Mouse (Mus musculus) layer of hippocampus, adult 8-10 months (tissue): ENCODE data around the gene Ppp1r14c. TPM values are rescaled to one million over a fixed set of nuclear protein-coding genes. Genes with fewer than 3 reads are reported as not detected.
A peak's percentile ranks its signal among the peaks of the same experiment; 100 is the strongest.
"Not testable (repeated sequence)": the region's sequence is repeated elsewhere in the genome, so short reads cannot be mapped to it uniquely, and the experiment has no call there.

ENCODE experiments used
- DNase-seq, 2 experiments: peaks; one replicate each; pipeline ENCODE4 v3.0.0; 2022; ENCODE audit warnings: low spot score in 2 of 2
- total RNA-seq, 4 experiments: library from RNA; stranded (reverse); gene quantifications; 2 replicates each; pipeline ENCODE4 v1.2.4; 2022

The Ppp1r14c gene
- total RNA-seq, 4 experiments from 2014 or later, result 16.8 to 18.5 (median 17.7) TPM

DNA sequence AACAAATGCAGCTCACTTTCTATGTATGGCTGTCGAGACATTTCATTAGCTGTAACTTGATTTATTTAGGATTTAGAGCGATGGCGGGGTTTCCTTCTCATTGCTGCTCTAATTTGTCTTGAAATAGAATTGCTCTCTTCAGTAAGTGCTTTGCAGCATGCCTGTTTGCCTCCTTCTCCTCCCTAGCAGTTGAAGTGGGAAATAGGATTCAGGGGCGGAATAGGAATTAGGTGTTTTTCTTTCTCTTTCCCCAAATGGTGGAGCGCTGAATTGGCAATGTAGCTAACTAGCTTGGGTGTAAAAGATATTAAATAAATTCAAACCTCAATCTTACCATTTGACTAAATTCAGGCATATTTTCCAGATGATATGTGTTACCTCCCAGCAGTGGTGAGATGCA, 32.2 kb downstream of the Ppp1r14c start:
- no peak for DNase-seq

DNA sequence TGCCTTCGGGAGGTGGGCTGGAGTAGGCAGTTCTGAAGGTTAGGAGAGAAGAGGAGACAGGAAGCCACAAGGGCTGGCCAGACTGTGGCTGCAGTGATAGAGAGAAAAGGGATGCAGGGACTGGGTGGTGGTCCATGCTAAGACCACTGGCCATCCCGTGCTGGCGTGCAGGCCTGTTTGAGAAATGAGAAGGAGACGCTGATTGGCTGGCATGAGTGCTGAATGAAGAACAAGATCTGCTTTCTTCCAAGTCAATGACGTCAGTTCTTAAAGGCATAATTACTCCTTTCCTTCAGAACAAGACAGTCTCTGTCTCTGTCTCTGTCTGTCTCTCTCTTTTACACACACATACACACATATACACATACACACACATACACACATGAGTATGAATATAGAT, 36.4 kb downstream of the Ppp1r14c start:
- DNase-seq, result no peak

DNA sequence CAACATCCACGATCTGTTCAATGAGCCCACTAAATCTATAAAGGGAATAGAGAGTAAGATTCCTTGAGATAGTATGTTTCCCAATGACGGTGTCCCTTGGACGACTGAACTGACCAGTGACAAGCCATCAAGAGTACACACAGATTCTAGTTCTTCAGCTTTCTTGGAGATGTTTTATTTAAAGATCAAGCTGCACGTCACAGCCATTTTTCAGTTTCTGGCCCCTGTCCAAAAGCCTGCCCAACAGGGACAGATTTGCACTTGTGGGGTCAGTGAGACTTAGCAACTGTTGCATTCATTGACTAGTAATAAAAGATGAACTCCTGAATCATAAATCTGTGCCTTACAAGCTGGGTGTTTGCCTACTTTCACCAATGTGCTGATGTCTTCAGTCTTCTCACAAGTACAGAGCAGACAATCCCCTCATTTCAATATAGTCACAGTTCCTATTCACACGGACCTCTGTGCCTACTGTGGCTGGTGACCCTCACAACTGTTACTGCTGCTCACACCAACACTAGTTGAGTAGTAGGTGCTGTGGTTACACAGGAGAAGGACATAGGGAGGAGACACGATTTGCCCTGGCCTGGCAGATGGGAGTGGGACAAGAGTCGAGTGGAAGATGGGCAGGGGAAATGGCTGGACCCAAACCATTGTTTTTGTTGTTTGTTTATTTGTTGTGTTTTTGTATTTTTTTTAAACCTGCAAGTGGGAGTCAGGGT, 37.7 kb downstream of the Ppp1r14c start:
- DNase-seq, result no peak

DNA sequence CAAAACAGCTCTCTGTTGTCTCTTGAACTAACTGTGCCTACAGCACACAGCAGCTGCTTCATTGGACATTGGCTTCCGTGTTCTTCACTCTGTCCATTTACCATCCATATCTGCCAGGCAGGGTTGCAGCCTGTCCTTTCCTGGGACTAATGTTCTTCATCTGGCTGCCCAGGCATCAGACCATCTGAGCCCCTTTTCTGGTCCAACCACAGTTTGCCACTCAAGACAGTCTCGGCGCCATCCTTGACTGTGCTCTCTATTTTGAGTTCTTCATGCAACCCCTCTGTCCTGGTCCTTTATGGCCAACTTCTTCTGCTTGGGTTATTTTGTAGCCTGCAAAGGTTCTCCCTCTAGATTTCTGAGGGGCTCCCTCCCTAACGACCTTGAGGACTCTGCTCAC, 38.5 kb downstream of the Ppp1r14c start:
- no peak for DNase-seq

DNA sequence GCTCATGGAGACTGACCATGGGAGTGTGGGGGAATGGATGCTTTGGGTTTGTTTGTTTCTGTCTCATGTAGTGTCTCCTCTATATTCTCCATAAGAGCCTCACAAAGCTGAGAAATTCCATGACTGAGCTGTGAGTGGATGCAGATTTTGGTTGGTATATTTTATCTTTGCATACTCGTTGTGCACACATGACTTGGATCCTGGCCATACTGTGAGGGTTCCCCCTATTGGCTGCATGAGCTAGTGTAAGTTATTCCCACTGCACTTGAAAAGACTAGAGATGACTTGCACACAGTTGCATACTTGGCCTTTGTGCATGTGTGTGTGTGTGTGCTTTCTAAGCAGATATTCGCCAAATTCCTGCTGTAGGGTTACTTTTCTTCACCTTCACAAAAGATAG, 40.4 kb downstream of the Ppp1r14c start:
- DNase-seq, result no peak

DNA sequence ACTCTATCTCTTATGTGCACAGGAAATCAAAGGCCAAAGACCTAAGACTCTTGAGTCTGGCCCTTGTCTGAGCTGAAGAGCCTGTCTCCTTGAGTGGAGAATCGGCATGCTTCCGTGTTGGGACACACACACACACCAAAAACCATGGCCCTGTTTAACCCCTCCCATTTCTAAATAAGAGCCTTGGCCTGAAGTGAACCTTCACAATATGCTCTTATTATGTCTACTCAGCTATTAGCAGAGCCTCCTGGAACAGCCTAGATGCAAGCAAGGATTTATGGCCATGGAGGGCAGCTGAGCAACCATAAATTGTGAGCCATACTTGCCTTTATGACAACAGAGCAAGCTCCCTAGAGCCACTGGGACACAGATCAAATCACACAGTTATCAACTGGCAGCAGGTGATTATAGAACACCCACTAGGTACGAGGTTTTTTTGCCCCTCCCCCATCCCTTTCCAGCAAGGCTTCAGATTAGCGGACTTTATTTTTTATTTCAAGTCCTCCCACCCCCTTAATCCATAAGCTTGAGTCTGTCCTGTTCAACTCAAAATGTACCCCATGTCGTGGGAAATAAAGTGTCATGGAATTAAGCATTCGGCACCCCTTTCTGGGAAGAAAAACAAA, 42.3 kb downstream of the Ppp1r14c start:
- DNase-seq, result no peak

DNA sequence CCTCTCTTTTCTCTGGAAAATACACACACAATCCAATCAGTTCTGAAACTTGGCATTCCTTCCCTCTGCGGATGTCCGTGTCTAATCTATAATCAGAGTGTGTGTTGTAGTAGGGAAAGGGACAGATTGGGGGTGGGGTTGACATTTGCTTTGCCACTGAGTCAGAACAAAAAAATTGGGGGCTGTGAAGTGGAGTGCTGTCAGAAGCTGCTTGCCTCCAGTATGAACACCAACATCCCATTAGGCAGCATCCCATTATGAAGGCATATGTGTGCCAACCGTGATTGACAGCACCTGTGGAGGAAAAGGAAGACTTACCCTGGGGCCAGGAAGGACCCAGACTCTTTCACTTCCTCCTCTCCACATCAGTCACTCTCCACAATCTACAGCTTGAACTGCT, 42.8 kb downstream of the Ppp1r14c start:
- DNase-seq, result no peak

DNA sequence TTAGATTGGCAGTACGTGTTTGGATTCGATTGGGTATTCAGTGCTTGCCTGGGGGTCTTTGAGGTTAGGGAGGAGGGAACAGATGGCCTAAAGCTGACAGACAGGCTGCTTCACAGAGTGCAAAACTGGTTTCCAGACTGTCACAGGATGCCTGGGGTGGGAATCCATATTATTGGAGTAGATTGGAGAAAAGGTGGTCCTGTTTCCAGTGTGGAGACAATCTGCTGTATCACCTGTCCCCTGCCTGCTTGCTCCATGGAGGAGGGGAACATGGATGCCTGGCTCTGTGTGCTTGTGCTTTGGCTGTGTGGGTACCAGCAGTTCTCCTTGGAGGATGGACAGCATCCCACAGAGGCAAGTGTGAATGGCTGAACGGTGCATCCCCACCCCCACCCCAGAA, 45.4 kb downstream of the Ppp1r14c start:
- no peak for DNase-seq

DNA sequence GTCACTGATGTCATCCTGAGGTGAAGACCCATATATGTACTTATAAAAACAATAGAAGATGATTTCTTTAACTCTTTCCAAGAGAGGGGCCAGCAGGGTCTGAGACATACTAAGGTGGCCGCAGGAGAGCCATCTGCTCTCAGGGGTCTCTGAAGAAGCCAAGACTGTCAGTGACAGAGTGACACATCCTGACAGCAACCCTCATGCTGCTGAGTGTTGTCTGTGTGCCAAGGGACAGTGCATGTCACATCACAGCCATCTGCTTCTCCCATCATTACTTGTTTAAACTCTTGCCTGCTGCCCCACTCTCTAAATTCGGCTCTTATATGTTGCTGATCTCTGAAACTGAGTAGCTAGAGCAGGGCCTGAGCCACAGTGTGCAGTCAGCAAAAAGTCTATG, 45.8 kb downstream of the Ppp1r14c start:
- no peak for DNase-seq

DNA sequence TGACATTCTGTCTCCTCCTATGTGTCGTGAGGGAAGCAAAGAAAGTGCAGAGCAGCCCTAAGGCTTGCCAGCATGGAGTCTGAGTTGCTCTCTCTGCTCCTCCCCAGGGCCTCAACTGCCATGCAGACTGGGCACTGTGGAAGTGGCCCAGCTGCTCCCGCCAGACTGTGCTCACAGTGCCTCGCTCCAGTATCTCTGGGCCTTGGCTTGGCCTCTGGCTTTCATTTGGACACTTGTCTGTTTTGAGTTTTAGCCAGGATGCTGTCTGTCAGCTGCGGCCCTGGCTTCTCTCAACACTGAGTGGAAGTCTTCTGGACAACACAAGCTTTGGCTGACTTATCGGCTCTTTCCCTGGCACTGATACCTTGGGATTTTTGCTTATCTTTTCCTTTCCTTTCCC, 49.0 kb downstream of the Ppp1r14c start:
- DNase-seq, result no peak

DNA sequence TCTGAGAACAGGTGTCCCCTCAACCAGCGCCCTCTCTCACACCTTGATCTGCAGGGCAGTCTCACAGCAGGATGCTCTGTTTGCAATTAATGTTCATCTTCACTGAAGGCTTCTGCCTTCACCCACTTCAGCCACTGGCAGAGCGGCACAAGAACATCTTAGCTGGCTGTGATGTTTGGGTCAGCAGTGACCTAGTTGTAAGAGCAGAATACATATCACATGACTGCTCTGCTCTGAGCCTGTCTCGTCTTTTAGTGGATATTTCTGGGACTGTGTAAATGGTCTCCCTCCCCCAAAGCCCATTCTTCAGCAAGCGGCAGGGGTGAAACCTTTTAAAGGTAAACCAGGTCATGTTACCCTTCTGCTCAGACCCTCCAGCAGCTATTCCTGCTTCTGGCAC, 50.7 kb downstream of the Ppp1r14c start:
- DNase-seq, result no peak

DNA sequence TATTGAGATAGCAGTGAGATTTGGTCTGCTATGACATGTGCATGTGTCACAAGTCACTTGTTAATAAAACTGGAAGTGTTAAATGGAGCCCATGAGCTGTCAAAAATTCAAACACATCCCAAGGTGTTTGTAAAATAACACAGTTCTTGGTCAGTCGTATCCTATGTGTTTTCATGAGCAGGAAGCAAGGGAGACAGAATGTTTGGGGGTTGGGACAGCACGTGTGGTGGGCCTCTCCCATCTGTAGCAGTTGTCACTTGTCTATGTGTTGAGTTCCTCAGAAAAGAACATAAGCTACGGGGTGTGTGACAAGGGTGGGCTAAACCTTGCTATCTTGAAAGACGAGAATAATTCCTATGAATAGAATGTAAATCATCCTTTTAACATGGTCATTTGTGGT, 51.6 kb downstream of the Ppp1r14c start:
- no peak for DNase-seq

DNA sequence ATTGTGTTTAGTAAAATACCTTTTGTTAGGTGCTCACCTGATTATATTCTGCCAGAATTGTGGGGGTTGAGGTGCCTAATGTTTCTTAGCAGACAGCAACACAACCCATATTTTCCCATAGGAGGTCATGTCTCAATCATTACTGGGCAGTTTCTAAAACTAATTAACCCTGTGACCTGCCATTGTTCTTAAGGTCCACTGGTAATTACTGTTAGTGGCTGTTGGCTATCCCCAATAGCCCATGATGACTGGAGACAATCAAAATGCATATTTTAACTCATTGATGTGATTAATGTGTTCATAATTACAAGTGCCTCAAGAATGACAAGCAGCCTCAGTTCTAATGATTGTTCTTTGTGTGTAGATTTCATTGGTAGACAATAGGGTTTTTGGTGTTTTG, 58.2 kb downstream of the Ppp1r14c start:
- DNase-seq, result no peak

DNA sequence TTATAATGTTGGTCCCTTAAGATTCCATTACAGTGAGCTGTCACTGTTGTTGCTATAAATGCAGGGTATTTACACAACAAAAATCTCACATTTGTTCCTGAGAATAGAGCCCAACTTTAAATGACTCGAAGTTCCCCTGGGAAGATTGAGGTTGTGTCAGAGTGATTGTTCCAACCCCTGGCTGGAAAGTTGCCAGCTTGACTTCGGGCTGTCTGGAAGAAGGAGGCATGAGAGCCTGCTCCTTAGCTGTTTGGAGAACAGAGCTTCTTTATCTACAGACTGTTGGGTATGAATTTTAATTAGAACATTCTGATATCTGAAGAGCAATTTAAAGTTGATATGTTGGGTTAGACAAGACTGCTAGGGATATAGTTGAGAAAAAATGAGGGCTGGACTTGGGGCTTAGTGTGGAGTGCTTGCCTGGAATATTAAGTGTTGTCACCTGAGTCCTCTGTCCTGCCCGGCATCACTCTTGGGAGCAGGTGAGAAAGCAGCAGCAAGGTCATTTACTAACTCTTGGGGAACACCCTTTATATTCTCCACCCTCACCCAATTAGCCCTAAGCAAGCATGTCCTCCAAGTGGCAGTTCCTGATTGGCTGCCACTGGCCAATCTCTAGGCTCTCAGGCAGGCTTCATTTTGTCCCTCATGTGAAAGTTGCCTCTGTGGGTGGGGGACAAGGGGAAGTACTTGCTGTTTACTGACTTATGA, 62.0 kb downstream of the Ppp1r14c start:
- no peak for DNase-seq

DNA sequence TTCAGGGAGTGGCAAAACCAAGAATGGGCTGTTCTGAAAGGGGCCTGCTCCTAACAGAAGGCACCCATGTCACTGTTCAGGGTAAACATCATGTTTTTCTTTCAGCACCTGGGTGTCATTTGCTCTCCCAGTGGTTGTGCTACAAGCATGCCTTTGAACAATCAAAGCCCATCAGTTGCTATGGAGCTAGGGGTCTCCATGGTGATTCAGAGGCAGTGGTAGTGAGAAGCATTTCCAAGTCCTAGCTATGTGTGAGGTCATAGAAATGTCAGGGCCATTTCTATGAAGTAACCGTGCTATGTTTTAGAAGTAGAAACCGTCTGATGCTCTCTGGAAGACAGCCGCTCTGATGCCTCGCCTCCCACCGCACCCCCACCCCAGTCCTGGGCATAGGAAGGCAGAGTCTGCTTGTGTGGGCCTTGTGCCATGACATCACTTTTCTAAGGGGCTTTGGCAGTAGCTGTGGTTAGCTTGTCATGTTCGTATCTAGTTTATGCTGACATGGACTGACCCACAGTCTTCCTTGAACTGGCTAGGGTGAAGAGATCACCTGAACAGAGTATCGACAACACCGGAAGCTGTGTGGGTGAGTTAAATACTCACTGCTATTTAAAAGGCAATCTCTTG, 69.1 kb downstream of the Ppp1r14c start:
- no peak for DNase-seq

DNA sequence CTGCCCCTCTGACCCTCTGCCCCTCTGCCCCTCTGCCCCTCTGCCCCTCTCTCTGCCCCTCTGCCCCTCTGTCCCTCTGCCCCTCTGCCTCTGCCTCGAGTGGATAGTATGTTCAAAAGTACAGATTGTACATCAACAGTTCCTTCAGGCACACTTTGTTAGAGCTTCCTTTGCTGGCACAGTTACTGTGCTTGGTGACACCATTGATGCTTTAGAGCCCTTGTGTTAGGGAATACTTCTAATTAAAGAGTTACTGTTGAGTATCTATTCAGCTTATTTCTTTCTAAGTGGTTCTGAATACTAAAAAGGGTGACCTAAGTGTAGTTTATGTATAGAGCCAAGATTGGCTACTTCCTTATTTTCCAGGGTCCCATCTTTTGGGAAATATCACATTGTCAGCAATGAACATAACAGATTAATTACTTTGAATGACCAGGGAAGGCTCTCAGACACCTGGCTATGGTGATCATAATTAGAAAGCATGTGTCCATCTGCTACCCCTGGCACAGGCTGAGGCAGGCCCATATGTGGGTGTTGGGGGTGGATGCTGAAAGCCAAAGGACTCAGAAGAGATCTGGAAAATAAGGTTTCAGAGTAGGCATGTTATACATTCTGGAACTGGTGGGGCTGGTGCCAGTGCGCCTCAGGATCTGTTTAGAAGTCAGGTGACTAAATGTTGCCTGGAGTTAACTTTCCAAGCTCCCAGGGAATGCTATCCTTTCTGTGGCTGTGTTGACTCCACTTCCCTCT, 75.0 kb downstream of the Ppp1r14c start:
- DNase-seq, result peak; percentile 28 to 37

DNA sequence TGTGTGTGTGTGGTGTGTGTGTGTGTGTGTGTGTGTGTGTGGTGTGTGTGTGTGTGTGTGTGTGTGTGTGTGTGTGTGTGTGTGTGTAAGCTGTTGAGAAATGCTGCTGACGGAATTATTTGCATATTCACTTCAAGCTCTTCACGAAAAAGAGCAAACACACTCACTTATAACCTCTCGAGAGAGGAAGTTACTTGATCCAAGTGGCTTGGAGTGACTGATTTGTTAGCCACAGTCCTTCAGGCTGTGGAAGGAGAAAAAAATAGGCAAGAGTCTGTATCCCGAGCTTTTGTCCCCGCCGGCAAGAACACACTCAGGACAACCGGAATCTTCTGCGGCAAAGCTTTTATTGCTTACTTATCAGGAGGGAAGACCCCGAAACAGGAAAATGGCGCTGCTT, 80.9 kb downstream of the Ppp1r14c start:
- DNase-seq, result not testable (repeated sequence)

DNA sequence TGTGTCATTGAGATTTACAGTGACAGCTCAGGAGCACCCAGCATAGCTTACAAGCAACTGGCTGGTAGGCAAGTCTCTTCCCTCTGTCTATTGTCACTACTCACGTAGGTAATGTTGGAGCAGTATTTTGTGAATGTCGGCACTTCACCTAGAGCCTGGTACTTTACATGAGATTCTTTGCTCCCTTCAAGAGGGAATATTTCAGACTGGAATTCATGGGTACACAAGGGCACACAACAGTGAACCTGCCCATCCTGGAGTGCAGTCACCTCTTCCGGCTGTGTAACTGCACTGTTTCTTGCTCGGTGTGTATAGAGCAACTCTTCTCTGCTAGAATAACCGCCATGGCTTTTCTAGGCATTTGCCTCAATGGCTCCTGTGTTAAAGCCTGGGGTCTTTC, 82.8 kb downstream of the Ppp1r14c start:
- no peak for DNase-seq

DNA sequence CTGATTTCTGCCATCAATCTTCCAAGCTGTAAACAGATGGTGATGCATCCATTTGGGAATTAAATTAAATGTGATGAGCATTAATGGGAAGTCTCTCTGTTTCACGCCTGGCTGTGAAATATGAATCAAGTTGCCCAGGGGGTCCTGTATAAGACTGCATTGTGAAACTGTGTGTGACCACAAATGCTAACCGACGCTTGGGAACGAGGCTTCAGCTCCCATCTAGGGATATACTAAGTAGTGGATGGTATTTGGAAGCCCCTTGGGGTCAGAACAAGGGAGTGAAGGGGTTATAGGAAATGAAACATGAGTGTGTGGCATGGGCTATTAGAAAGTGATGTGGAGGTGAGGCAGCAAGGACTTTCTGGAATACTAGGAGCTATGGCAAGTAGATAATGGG, 86.1 kb downstream of the Ppp1r14c start:
- no peak for DNase-seq

DNA sequence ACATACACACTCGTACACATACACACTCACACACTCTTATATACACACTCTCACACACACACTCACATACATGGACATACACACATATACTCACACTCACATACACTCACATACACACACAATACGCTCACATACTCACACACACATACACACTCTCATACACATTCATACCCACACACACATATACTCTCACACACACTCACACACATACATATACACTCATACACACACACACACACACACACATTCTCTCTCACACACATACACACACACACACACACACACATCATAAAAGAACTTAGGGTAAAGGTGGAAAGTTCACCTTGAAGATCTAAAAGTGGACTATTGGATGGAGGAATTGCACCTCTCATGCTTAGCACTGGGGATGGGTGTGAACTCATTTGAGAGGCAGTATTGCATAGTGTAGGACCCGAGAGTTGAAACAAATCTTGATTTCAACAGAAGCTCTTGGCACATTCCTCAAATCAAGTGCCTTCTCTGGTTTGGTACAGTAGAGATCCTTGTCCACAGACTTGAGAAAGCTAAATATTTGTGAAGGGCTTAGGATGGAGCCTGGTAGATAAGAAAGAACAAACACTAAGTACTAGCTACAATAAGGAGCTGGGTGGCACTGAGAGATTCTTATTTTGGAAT, 87.1 kb downstream of the Ppp1r14c start:
- no peak for DNase-seq

DNA sequence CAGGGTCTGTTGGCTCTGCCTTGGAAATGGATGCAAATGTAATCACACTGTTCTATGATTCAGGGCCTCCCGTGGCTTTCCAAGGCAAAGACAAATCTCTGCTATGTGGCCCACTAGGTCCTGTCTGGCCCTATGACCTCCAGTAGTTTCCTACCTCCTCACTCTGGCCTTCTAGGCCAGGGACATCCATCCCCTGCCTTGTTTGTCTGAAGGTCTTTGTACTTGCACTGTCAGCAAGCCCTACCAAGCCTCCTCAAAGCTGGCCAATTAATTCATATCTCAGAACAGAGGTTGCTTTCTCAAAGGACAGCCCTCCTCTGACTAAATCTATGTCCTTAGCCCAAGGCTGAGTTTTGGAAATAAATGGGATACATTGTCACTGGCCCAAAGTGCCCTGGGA, 92.8 kb downstream of the Ppp1r14c start:
- no peak for DNase-seq
